In the genomic region with DNA sequence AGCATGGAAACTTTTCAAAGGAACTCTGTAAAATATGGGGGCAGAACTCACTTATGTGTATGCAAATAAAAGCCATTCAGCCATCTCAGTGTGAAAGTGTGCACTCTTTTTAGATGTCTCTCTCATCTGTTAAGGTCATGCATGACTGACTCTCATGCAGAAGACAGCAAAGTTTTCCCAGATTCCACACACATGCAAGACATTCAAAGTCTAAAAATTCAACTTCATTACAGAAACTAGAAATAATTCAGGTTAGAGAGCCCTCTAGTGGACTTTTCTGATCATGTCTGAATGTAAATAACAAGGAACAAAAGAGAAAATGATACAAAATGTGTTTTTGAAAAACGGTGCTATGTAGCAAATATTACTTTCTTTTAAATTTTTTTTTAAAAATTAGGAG, we compare ENCODE assay signal across 10 mouse cellular contexts.
DNase-seq lines count a peak whose midpoint lies in the region; ATAC-seq and TF ChIP-seq lines count a peak whose summit lies in the region.
"Had no signal": no experiment of that assay in that cellular context is flagged by ENCODE, and none has a peak within 500 bp of the region (broad histone marks: within the 10 kb centered on the region; RNA-seq: fewer than 3 reads in every experiment).

No protein-coding gene starts in this region.

- H3K9me3 ChIP-seq in heart, postnatal 0 days (replicated peaks; ENCODE audit: control insufficient read depth, low read length) = no peaks in the 10 kb centered on the region
- no peaks in the 10 kb centered on the region for H3K9me3 ChIP-seq in midbrain, embryonic 11.5 days (ENCODE audit: control insufficient read depth, low read length)
- no peaks in the 10 kb centered on the region for H3K9me3 ChIP-seq in midbrain, embryonic 16.5 days (replicated peaks; ENCODE audit: control insufficient read depth, low read length, poor library complexity, severe bottlenecking)

- H3K4me2 ChIP-seq in heart, postnatal 0 days (ENCODE audit: low read depth, low read length) = no peak overlapping the region
- H3K4me2 ChIP-seq in midbrain, embryonic 11.5 days = no peak overlapping the region
- H3K4me2 ChIP-seq in midbrain, embryonic 16.5 days (ENCODE audit: low read length) = no peak overlapping the region
- H3K4me2 ChIP-seq: heart, embryonic 11.5 days had no signal

- 20% methylated on average over 1 of the region's 1 CpGs for WGBS in heart, postnatal 0 days
- WGBS in midbrain, embryonic 11.5 days = 34% methylated on average over 1 of the region's 1 CpGs
- 11% methylated on average over 1 of the region's 1 CpGs for WGBS in midbrain, embryonic 16.5 days
- WGBS in thymus, adult 2 months = 11% methylated on average over 1 of the region's 1 CpGs

- TF ChIP-seq POLR2A in thymus, adult 2 months (IDR thresholded peaks at IDR 0.05; ENCODE audit: control insufficient read depth, extremely low read depth, insufficient read depth, low read length, poor library complexity) = no peak

- ATAC-seq in heart, postnatal 0 days (ENCODE audit: insufficient read depth, low read depth) = no peak
- peak; percentile 68 for ATAC-seq in midbrain, embryonic 11.5 days (ENCODE audit: low FRiP score)
- ATAC-seq in midbrain, embryonic 16.5 days = no peak

- H3K27ac ChIP-seq in heart, postnatal 0 days (ENCODE audit: low read depth) = no peak overlapping the region
- no peak overlapping the region for H3K27ac ChIP-seq in midbrain, embryonic 11.5 days (ENCODE audit: low read depth, low read length)
- no peak overlapping the region for H3K27ac ChIP-seq in midbrain, embryonic 16.5 days (ENCODE audit: low read length)
- no peak overlapping the region for H3K27ac ChIP-seq in thymus, adult 2 months (ENCODE audit: control insufficient read depth, insufficient read depth, low read length)

- H3K4me3 ChIP-seq in heart, postnatal 0 days (ENCODE audit: low read depth, low read length) = no peak overlapping the region
- H3K4me3 ChIP-seq in midbrain, embryonic 11.5 days (ENCODE audit: low read depth, low read length) = no peak overlapping the region
- H3K4me3 ChIP-seq in midbrain, embryonic 16.5 days (ENCODE audit: low read depth, low read length) = no peak overlapping the region
- no peak overlapping the region for H3K4me3 ChIP-seq in thymus, adult 2 months (ENCODE audit: control insufficient read depth, insufficient read depth, low read length)

- TF ChIP-seq EP300 in heart, postnatal 0 days (IDR thresholded peaks at IDR 0.05; ENCODE audit: low read depth) = no peak

- no peak overlapping the region for H3K9ac ChIP-seq in heart, postnatal 0 days (replicated peaks; ENCODE audit: low read depth, low read length)
- H3K9ac ChIP-seq in midbrain, embryonic 11.5 days (ENCODE audit: low read length) = no peak overlapping the region
- H3K9ac ChIP-seq in midbrain, embryonic 16.5 days (ENCODE audit: low read depth, low read length) = no peak overlapping the region

- peak; percentile 30; the same call in 1 of the 2 replicates for TF ChIP-seq CTCF in heart, postnatal 0 days (IDR thresholded peaks at IDR 0.05; ENCODE audit: low read depth)
- no peak for TF ChIP-seq CTCF in thymus, adult 2 months (IDR thresholded peaks at IDR 0.05; ENCODE audit: borderline replicate concordance, control insufficient read depth, extremely low read depth, insufficient read depth, low read length, poor library complexity)

- intact Hi-C loops in heart, postnatal 14 days (cut with DNase I) = loop anchor here (10.0 kb wide), 1 partner anchor 1547 kb away; no protein-coding TSS in a partner anchor

- no peak for DNase-seq in heart, postnatal 0 days (ENCODE audit: low spot score)
- DNase-seq in heart, postnatal 14 days = no peak
- peak; percentile 88 for DNase-seq in midbrain, embryonic 11.5 days (ENCODE audit: low spot score, missing footprints)
- DNase-seq in embryo, embryonic 9.5 days (ENCODE audit: extremely low spot score) = peak; percentile 19
- DNase-seq in retina, postnatal 7 days (ENCODE audit: low read depth, low spot score) = peak; percentile 5
- no peak for DNase-seq in thymus, adult 2 months
- no peak for DNase-seq in MN1 (ENCODE audit: low spot score)
- DNase-seq: kidney, postnatal 25 days had no signal

- H3K36me3 ChIP-seq in heart, postnatal 0 days (replicated peaks; ENCODE audit: control insufficient read depth, insufficient read depth, low read length) = no peaks in the 10 kb centered on the region
- no peaks in the 10 kb centered on the region for H3K36me3 ChIP-seq in midbrain, embryonic 11.5 days (ENCODE audit: control insufficient read depth, insufficient read depth, low read length)
- H3K36me3 ChIP-seq in midbrain, embryonic 16.5 days (ENCODE audit: control insufficient read depth, insufficient read depth, low read length) = no peaks in the 10 kb centered on the region
- H3K36me3 ChIP-seq in thymus, adult 2 months (ENCODE audit: control insufficient read depth, insufficient read depth, low read length) = no peaks in the 10 kb centered on the region

- no peaks in the 10 kb centered on the region for H3K27me3 ChIP-seq in heart, postnatal 0 days (ENCODE audit: control insufficient read depth, insufficient read depth, low read length)
- H3K27me3 ChIP-seq in midbrain, embryonic 11.5 days (ENCODE audit: control insufficient read depth, insufficient read depth, low read length) = no peaks in the 10 kb centered on the region
- no peaks in the 10 kb centered on the region for H3K27me3 ChIP-seq in midbrain, embryonic 16.5 days (ENCODE audit: control insufficient read depth, insufficient read depth, low read depth, low read length)
- no peaks in the 10 kb centered on the region for H3K27me3 ChIP-seq in thymus, adult 2 months (ENCODE audit: control insufficient read depth, insufficient read depth, low read length)

- H3K4me1 ChIP-seq in heart, postnatal 0 days (ENCODE audit: control insufficient read depth, insufficient read depth) = no peaks in the 10 kb centered on the region
- no peaks in the 10 kb centered on the region for H3K4me1 ChIP-seq in midbrain, embryonic 11.5 days (ENCODE audit: control insufficient read depth, insufficient read depth, low read length)
- no peaks in the 10 kb centered on the region for H3K4me1 ChIP-seq in midbrain, embryonic 16.5 days (ENCODE audit: control insufficient read depth, insufficient read depth, low read length)
- no peaks in the 10 kb centered on the region for H3K4me1 ChIP-seq in thymus, adult 2 months (replicated peaks; ENCODE audit: control insufficient read depth, insufficient read depth, low read length)

Comparison
In these comparisons a context has a peak if more than half of its experiments do, and no peak if none do; other contexts are left out.
1. DNase-seq: peak in midbrain, embryonic 11.5 days (single experiment), embryo, embryonic 9.5 days (single experiment) and retina, postnatal 7 days (single experiment); none in heart, postnatal 0 days (single experiment), heart, postnatal 14 days (0 of 2), thymus, adult 2 months (single experiment) and MN1 (single experiment).